In genomic region chr17:29080758-29081617, GRCm38 (mm10) we compare ENCODE assay signal across 8 mouse cellular contexts. TPM values are rescaled to one million over a fixed set of nuclear protein-coding genes. Genes with fewer than 3 reads are reported as not detected.
A peak's percentile ranks its signal among the peaks of the same experiment; 100 is the strongest.
DNase-seq lines count a peak whose midpoint lies in the region; ATAC-seq lines count a peak whose summit lies in the region.

No protein-coding gene starts in this region.

- no peak overlapping the region for H3K4me3 ChIP-seq in heart, embryonic 16.5 days (ENCODE audit: low read length)

- H3K9ac ChIP-seq in heart, embryonic 16.5 days (ENCODE audit: low read length), result no peak overlapping the region

- intact Hi-C loops in heart, postnatal 14 days (cut with DNase I), result no loop called here

- peaks cover 17% of the 10 kb centered on the region for H3K4me1 ChIP-seq in heart, embryonic 16.5 days (ENCODE audit: control insufficient read depth, insufficient read depth, low read length)

- no peak for ATAC-seq in heart, embryonic 16.5 days (replicated peaks; ENCODE audit: extremely low read depth, insufficient read depth, low FRiP score)

- H3K36me3 ChIP-seq in heart, embryonic 16.5 days (ENCODE audit: control insufficient read depth, insufficient read depth), result no peaks in the 10 kb centered on the region

- no peaks in the 10 kb centered on the region for H3K9me3 ChIP-seq in heart, embryonic 16.5 days (replicated peaks; ENCODE audit: control insufficient read depth, low read length)

- H3K27ac ChIP-seq in heart, embryonic 16.5 days (ENCODE audit: low read length), result no peak overlapping the region

- peak overlapping the region; percentile 31 for H3K4me2 ChIP-seq in heart, embryonic 16.5 days (ENCODE audit: low read depth, low read length)

- WGBS in heart, embryonic 16.5 days, result 13% methylated on average over 23 of the region's 23 CpGs

- no peak for DNase-seq in heart, postnatal 14 days
- DNase-seq in WW6 (ENCODE audit: low read depth, low spot score), result peak; percentile 91
- DNase-seq in induced T-regulatory cell, adult 2 months (ENCODE audit: low read depth), result peak; percentile 64
- peak; percentile 46 for DNase-seq in neural tube, embryonic 10.5 days (ENCODE audit: extremely low spot score, low spot score)
- DNase-seq in spleen, adult 18-20 months, result no peak
- no peak for DNase-seq in cerebellum, adult 18-20 months
- DNase-seq in frontal cortex, postnatal 10 days (ENCODE audit: low spot score in 2 of 2), result no peak

- H3K27me3 ChIP-seq in heart, embryonic 16.5 days (ENCODE audit: control insufficient read depth, insufficient read depth, low read length), result no peaks in the 10 kb centered on the region

RNA-seq across cellular contexts. Expression of gene Cdkn1a, which starts 9.8 kb away (rescaled TPM):
- polyA plus RNA-seq in heart, embryonic 16.5 days (2015; fragmentation: Nextera tagmentation; extraction: Ambion mirVana), result 70.1 and 70.7 TPM in 2 replicates
- 100 to 1,000 TPM; 105 to 121 TPM for total RNA-seq in heart, postnatal 14 days (2021)

RNA-seq across cellular contexts. Expression of gene Rab44, which starts 33.0 kb away (rescaled TPM):
- 2.2 and 4.4 TPM in 2 replicates for polyA plus RNA-seq in heart, embryonic 16.5 days (2015; fragmentation: Nextera tagmentation; extraction: Ambion mirVana)
- total RNA-seq in heart, postnatal 14 days (2021), result under 1 TPM; 0.73 to 0.76 TPM

RNA-seq across cellular contexts. Expression of gene Srsf3, which starts 48.6 kb away (rescaled TPM):
- polyA plus RNA-seq in heart, embryonic 16.5 days (2015; fragmentation: Nextera tagmentation; extraction: Ambion mirVana), result 323 and 367 TPM in 2 replicates
- total RNA-seq in heart, postnatal 14 days (2021), result 100 to 1,000 TPM in 1 of 2 experiments, 10 to 100 TPM in 1; 99.7 to 120 TPM

Comparison
In these comparisons a context has a peak if more than half of its experiments do, and no peak if none do; other contexts are left out.
1. DNase-seq: peak in WW6 (single experiment), induced T-regulatory cell, adult 2 months (single experiment) and neural tube, embryonic 10.5 days (single experiment); none in heart, postnatal 14 days (0 of 2), spleen, adult 18-20 months (0 of 2), cerebellum, adult 18-20 months (0 of 2) and frontal cortex, postnatal 10 days (0 of 2).